Mouse (Mus musculus) adrenal gland, postnatal 4 days (tissue): ENCODE measurements around the gene Higd1b. TPM values are rescaled to one million over a fixed set of nuclear protein-coding genes. Genes with fewer than 3 reads are reported as not detected.

Source experiments
- DNase-seq, 2 experiments: peaks; one replicate each; pipeline ENCODE4 v3.0.0; 2021 to 2022; ENCODE audit warnings: low spot score in 2 of 2, mixed read lengths in 2 of 2
- total RNA-seq, 2 experiments: library from RNA; stranded (reverse); gene quantifications; 2 replicates each; pipeline ENCODE4 v1.2.3; 2021

Gene Higd1b
- total RNA-seq, 2 experiments from 2014 or later: 0.87 to 1.2 TPM

DNA sequence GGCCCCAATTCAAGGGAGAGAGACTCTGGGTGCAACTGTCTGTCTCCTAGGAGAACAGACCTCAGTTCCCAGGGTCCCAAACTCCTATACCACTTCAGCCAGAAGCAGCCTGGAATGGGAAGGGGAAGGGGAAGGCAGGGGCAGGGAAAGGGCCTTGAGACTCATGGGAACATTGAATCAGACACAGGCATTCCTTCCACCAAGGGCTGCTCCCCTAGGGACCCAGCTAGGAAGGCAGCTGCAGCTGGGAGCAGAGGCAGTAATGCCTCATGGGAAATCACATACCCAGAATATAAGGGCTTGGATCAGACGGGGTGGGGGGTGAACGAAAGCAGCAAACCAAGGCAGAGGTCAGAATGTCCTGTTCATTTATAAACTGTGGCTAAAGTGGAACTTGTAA, 2.5 kb downstream of the Higd1b start:
- DNase-seq: no peak

DNA sequence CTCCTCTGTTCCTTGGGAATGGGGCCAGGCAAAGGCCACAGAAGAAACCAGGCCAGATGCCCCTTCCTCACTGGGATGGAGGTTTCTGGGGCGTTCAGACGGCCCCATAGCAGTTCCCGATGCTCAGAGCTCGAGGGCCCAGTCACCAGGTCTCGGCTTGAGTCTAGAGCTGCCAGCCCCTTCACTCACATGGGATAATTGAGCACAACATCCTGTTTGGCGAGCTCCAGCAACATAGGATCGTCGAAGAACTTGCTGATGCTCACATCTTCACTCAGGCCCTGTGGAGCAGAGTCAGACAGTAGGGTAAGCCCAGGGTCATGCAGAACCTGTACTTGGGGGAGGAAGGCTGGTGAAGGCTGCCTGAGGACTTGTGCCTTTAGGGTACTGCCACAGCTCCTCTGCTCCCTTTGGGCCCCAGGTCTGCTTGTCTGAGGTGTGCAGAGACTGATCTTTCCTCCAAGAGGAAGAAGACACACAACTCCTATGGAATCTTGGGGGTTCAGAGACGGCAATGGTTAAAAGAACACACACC, 3.0 kb downstream of the Higd1b start:
- no peak for DNase-seq

DNA sequence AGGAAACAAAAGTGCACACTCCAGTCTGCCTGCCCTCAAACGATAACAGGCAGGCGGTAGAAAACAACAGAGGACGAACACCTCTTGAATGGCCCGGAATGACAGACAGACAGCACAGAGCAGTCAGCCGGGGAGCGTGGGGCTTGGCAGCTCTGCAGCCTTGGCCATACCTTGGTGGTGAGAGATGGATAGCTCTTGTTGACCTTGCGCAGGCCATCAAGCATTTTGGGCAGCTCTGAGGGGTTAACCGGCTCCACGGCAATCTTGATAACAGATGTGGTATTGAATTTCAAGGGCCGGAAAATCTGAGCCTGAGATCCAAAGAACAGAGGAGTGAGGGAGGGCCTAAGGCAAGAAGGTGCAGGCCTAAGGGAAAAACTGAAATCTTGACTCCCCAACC, 10.3 kb downstream of the Higd1b start:
- no peak for DNase-seq

DNA sequence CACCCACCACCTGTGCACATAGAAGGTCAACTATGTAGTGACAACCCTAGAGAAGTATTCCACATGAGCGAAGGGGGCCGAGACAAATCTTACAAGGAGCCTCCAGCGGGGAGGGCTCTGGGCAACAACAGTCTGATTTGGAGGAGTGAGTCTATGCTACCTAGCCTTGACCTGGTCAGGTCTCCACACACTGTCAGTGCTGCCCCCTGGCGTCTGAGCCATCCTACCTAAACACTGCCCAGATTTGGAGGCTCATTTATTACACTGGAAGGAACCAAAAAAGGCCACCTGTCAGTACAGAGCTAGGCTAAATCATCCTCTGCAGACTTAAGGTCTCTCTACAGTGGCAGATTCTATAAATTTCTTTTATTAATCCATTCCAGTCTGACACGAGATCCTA, 16.2 kb downstream of the Higd1b start:
- peak; percentile 30 to 67 for DNase-seq

DNA sequence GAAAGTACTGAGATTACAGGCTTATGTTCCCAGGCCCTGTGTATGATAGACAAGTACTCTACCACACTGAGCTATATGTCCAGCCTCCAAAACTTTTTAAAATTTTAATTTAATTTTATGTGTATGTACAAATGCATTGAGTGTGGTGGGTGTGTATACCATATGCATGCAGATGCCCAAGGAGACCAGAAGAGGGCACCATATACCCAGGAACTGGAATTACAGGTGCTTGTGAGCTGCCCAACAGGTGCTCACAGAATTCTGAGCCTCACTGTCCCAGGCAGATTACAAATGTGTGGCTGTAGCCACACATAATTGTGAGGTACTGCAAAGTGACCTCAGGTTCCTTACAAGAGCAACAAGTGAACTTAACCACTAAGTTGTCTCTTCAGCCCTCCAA, 18.1 kb downstream of the Higd1b start:
- no peak for DNase-seq

DNA sequence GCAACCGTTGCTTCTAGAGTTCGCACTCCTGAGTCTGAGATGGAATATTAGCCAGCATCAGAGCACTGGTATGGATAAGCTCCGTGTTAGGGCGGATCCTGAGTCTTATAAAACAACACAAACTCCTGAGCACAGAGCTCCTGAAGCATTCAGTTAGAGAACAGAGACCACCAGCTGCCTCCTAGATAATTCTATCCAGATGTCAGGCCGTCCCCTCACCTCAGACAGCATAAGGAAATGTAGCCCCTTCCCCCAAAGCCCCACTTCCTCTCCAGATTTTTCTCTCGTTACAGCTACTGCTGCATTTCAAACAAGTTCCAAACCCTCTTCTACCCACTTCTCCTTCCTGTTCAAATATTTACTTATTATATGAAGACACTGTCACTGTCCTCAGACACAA, 20.3 kb downstream of the Higd1b start:
- no peak for DNase-seq

DNA sequence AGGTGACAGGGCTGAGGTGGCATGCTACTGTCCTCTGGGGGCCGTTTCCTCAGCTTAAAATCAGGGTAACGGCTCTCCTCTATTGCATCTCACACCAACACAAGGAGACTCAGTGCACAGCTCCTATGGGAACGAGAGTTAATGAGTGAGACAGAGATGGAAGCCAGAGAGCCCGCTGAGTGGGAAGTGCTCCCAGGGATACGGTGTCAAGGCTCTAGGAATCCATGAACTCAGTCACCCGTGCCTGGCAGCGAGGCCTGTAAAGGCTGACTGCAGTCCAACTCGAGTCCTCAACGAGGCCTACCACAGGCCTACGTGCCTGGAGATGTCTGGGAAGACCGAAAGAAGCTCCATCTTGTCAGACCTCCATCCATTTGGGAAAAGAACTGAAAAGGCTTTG, 23.3 kb downstream of the Higd1b start:
- no peak for DNase-seq

DNA sequence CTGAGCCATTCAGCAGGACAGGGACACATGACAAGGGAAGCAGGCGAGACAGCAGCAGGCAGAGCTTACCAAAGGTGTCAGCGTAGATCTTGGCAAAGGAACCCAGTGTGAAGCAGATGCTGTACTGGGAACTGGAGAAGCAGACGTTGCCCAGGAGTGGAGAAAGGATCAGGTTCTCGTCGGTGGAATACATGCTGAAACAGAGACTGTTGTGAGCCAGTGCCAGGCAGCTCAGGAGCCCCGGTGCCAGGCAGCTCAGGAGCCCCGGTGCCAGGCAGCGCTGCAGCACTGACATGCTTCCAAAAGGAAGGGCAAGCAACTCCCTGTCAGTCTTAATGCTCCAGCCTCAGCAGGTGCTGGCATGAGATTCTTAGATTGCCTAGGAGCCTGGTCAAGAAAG, 24.3 kb downstream of the Higd1b start:
- no peak for DNase-seq

DNA sequence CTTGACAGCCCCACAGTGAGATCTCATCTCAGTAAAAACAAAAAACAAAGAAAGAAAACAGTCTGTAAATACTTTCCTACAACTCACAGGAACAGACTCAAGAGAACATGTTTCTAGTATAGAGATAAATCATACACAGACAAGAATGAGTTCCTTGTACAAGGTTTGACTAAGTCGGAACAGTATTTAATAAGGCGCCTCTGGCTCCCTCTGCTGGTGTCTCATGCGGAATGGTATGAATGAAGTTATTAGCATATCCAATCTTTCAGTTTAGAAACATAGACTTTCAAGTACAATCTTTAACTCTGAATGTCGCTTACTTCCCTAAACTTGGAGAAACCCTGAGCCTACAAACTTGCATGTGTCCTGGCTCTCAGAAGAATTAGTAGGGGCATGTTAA, 28.6 kb downstream of the Higd1b start:
- DNase-seq: no peak

DNA sequence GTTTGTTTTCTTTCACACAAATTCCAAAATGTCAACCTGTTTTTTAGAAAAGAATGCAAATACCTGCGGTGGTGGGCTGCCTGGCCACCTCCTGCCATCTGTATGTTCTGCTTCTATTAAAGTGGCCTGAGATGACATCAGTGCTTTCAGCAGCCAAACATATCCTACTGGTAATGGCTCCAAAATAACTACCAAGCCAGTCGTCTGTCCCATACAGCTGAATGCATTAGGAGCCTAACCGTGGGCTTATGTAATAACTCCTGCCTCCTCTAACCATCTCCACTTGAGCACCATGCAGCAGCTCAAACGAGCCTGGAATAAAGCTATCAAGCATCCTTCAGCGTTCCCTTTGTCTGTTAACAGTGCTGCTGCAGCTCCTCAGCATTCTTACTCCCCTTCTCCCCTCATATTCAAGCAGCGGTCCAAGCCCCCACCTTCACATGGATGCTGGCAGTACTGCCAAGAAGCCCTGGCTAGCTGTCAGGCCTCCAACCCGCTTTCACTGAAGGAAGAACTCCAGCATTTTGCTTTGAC, 39.2 kb downstream of the Higd1b start:
- DNase-seq: no peak

DNA sequence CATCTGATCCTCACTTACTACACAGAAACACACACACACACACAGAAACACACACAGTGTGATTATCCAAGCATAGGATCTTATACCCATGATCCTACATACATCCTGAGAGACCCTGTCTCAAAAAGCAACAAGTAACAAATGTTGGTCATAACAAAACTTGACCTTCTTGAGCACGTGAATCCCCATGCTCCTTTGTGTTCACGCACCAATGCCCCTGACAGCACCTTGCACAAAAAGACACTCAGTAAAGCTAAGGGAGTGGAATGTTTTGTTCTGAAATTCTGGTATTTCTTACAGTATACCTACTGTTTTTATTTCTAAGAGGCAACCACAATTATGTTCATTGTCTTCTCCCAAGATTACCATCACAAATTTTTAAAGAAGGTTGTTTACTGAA, 43.9 kb downstream of the Higd1b start:
- no peak for DNase-seq

DNA sequence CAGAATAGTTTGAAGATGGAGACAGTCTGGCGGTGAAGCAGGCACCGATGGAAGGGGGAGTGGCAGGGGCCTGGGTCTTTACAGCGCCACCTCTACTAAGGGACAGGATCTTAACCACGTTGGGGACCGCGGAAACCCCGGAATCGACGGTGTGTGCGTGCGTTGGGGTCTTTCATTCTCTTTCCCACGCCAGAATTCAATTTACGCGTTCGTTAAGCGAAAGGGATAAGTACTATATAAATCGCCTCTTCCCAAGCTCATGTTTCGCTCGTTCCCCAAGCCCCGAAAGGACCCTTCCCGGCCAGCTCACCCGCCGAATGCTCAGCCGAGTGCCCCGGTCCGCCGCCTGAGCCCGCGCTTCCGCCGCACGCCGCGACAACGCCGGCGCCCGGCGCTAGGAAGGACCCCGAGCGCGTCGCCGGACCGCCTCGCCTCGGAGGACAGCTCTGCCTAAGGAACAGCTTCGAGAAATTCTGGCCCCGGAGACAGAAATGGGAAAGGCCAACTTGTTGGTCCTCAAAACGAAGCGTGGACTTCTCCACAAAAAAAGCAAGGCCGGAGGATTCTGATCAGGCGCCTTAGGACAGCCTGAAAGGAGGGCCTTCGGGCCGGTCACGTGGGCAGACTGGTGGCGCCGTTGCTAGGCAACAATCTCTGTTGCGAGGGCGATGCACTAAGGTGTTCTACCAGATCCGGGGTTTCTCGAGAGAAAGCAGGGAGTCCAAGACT, 45.1 kb downstream of the Higd1b start, which contains the start of the genes Eftud2 and Ccdc103:
TSS of gene Eftud2 (minus strand) at position 401 of the 729 bp plus-strand sequence.
TSS of gene Ccdc103 (plus strand) at position 620 of the 729 bp plus-strand sequence.
- DNase-seq: peak; percentile 74 to 88

DNA sequence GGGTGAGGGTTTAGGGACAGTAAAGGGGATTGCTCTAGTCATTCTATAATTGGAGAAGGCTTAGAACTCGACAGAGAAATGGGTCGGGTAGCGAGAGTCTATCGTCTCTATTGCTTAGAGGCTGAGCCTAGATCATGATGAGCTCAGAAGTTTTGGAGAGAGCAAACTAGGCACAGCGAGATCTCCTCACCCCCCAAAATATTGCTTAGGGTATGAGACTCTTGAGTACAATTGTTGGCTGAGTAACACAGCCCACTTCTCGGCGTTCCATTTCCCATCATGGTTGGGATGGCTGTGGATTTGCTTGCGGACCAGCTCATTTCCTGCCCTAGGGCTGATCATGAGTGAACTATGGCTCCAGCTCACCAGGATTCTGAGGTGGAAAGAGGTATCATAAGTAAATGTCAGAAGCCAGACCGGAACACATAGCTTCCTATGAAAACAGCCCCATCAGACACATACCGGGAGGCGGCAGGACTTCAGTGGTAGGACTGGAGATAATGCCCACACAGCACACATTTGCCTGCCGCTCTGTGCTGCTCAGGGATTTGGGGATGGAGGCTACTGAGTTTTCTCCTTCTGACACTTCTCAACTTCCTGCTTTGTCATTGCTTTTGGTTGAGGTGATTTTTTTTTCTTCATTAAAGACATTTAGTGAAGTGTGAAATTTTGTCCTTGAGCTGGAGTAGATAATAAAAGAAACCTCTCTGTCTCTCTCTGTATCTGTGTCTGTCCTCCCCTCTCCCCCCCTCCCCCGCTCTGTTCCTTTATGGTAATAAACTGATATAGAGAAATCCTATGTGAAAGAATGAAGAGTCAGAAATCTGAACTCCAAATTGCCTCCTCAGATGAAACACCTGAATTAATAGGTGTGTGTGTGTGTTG, 45.9 kb downstream of the Higd1b start:
- no peak for DNase-seq

DNA sequence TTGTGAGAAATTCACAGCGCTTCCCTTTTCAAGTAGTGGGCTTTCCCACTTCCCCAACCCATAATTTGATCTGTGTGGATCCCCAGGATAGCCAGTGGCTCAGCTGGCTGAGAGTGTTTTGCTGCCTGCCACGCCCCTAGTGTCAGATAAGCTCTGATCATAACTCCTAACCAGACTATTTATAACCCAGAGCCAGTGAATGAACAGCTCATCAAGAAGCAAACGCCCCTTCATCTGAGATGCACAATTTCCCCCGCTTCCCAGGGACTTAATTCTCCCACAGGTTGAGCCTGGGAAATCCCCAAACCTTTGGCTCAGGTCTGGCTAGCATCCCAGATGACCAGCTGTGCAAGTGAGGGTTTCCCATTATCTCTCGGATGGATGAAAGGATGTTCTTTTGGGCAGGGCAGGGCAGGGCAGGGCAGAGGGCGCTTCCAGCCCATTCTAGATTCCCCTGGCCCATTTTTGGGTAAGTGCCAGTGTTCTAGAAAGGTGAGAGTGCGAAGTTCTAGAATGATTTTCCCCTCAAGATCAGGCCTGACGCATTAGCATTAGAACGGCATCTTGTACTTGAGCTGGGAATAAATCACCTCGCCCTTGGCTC, 49.1 kb downstream of the Higd1b start, which contains the start of gene Fam187a:
TSS of gene Fam187a (plus strand) at position 554 of the 604 bp plus-strand sequence.
- DNase-seq: no peak

DNA sequence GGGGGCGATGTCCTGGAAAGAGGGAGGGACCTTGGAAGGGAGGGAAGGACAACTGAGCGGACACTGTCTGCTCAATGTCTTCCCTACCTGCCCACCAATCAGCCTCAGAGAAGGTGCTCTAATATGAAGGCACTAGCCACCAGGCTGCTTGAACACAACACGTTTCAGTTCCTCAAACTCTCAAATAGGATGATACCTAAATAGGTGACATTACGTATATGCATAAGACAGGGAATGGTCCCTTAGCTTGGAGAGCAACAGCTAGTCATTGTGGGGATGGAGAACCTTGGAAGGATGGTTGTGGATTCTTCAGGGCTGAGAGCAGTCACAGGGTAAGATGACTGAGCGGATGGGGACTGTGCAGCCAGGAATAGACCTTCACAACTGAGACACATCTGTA, 51.8 kb downstream of the Higd1b start:
- DNase-seq: no peak

Other genes with a start within 250 kb of the Higd1b start
- gene Fzd2, start 231.5 kb upstream of the Higd1b start, total RNA-seq: 10 to 100 TPM; 11.9 to 16.3 TPM
- under 1 TPM in 1 of 2 experiments, not detected in 1; 0.11 TPM for gene Meioc, start 172.1 kb upstream of the Higd1b start, total RNA-seq
- gene Ccdc43, start 138.1 kb upstream of the Higd1b start, total RNA-seq: 10 to 100 TPM; 24.2 to 31.2 TPM
- 10 to 100 TPM; 17.4 to 17.6 TPM for gene Adam11, start 74.4 kb upstream of the Higd1b start, total RNA-seq
- gene Gjc1, start 16.1 kb upstream of the Higd1b start, total RNA-seq: 10 to 100 TPM; 39.6 to 40.2 TPM
- gene Eftud2, start 45.1 kb downstream of the Higd1b start, total RNA-seq: 100 to 1,000 TPM; 116 to 119 TPM
- gene Ccdc103, start 45.4 kb downstream of the Higd1b start, total RNA-seq: 1 to 10 TPM in 1 of 2 experiments, under 1 TPM in 1; 0.82 to 1.0 TPM
- gene Fam187a, start 49.3 kb downstream of the Higd1b start, total RNA-seq: not detected
- 1 to 10 TPM; 1.1 to 1.3 TPM for gene Gfap, start 65.1 kb downstream of the Higd1b start, total RNA-seq
- gene Kif18b, start 89.3 kb downstream of the Higd1b start, total RNA-seq: 10 to 100 TPM; 16.1 to 20.1 TPM
- gene C1ql1, start 110.8 kb downstream of the Higd1b start, total RNA-seq: 10 to 100 TPM; 52.6 to 56.8 TPM
- gene Nmt1, start 192.3 kb downstream of the Higd1b start, total RNA-seq: 10 to 100 TPM; 77.3 to 79.8 TPM
- 100 to 1,000 TPM; 114 to 126 TPM for gene Dcakd, start 192.5 kb downstream of the Higd1b start, total RNA-seq